Mouse (Mus musculus): ENCODE measurements around the gene Raver2.

- TF ChIP-seq POLR2A (IDR thresholded peaks at IDR 0.05; ENCODE audit: extremely low read depth, insufficient read depth, low read length) (no peak), CTCF (IDR thresholded peaks at IDR 0.05; ENCODE audit: extremely low read depth, insufficient read depth, low read length) (no peak)
These were observed 16.1 kb downstream of the Raver2 start for GRCm38 (mm10) chr4:101084863-101085262.
